Mouse (Mus musculus): Measurements from ENCODE around the gene 1700020D05Rik. TPM values are rescaled to one million over a fixed set of nuclear protein-coding genes. Genes with fewer than 3 reads are reported as not detected.

Gene 1700020D05Rik
- total RNA-seq, 2 experiments from 2014 or later: 1.7 TPM; not detected in 1

GRCm38 (mm10) chr19:5455568-5455967 is 48.0 kb downstream of the 1700020D05Rik start:
- no peak for ATAC-seq (replicated peaks; ENCODE audit: poor library complexity)

GRCm38 (mm10) chr19:5455037-5455436 is 48.5 kb downstream of the 1700020D05Rik start:
- ATAC-seq (replicated peaks; ENCODE audit: poor library complexity): no peak

Other genes starting within 250 kb of the 1700020D05Rik start
Only the 30 nearest of the 31 such genes appear.
- 14.8 and 16.2 TPM in 2 replicates for gene Pacs1, start 230.7 kb downstream of the 1700020D05Rik start, total RNA-seq (2015)
- gene Pacs1, start 230.7 kb downstream of the 1700020D05Rik start, total RNA-seq (2017): 5.1 and 7.1 TPM in 2 replicates
- 119 and 147 TPM in 2 replicates for gene Sf3b2, start 208.3 kb downstream of the 1700020D05Rik start, total RNA-seq (2015)
- gene Sf3b2, start 208.3 kb downstream of the 1700020D05Rik start, total RNA-seq (2017): 239 and 261 TPM in 2 replicates
- not detected in 2 replicates for gene Gal3st3, start 205.5 kb downstream of the 1700020D05Rik start, total RNA-seq (2015)
- not detected in 2 replicates for gene Gal3st3, start 205.5 kb downstream of the 1700020D05Rik start, total RNA-seq (2017)
- not detected in 2 replicates for gene Catsper1, start 168.0 kb downstream of the 1700020D05Rik start, total RNA-seq (2015)
- not detected in 2 replicates for gene Catsper1, start 168.0 kb downstream of the 1700020D05Rik start, total RNA-seq (2017)
- gene Cst6, start 154.2 kb downstream of the 1700020D05Rik start, total RNA-seq (2015): not detected in 2 replicates
- gene Cst6, start 154.2 kb downstream of the 1700020D05Rik start, total RNA-seq (2017): not detected in 2 replicates
- gene Eif1ad, start 137.0 kb downstream of the 1700020D05Rik start, total RNA-seq (2015): 48.9 and 54.7 TPM in 2 replicates
- 67.8 and 86.2 TPM in 2 replicates for gene Eif1ad, start 137.0 kb downstream of the 1700020D05Rik start, total RNA-seq (2017)
- gene Banf1, start 136.6 kb downstream of the 1700020D05Rik start, total RNA-seq (2015): 499 and 504 TPM in 2 replicates
- 66.7 and 68.5 TPM in 2 replicates for gene Banf1, start 136.6 kb downstream of the 1700020D05Rik start, total RNA-seq (2017)
- 65.3 and 65.9 TPM in 2 replicates for gene Sart1, start 115.1 kb downstream of the 1700020D05Rik start, total RNA-seq (2015)
- 83.8 and 105 TPM in 2 replicates for gene Sart1, start 115.1 kb downstream of the 1700020D05Rik start, total RNA-seq (2017)
- gene Tsga10ip, start 101.3 kb downstream of the 1700020D05Rik start, total RNA-seq (2015): not detected in 2 replicates
- gene Tsga10ip, start 101.3 kb downstream of the 1700020D05Rik start, total RNA-seq (2017): 0.34 TPM in 1 of 2 replicates, not detected in the other
- 120 and 142 TPM in 2 replicates for gene Drap1, start 78.8 kb downstream of the 1700020D05Rik start, total RNA-seq (2015)
- 105 and 109 TPM in 2 replicates for gene Drap1, start 78.8 kb downstream of the 1700020D05Rik start, total RNA-seq (2017)
- gene AI837181, start 78.6 kb downstream of the 1700020D05Rik start, total RNA-seq (2015): 18.4 and 18.6 TPM in 2 replicates
- gene AI837181, start 78.6 kb downstream of the 1700020D05Rik start, total RNA-seq (2017): 8.6 and 11.9 TPM in 2 replicates
- 0.47 and 0.98 TPM in 2 replicates for gene Fosl1, start 56.2 kb downstream of the 1700020D05Rik start, total RNA-seq (2015)
- 1.2 TPM in 1 of 2 replicates, not detected in the other for gene Fosl1, start 56.2 kb downstream of the 1700020D05Rik start, total RNA-seq (2017)
- 0.99 and 1.2 TPM in 2 replicates for gene Ccdc85b, start 45.9 kb downstream of the 1700020D05Rik start, total RNA-seq (2015)
- 2.5 and 3.0 TPM in 2 replicates for gene Ccdc85b, start 45.9 kb downstream of the 1700020D05Rik start, total RNA-seq (2017)
- 50.2 and 73.5 TPM in 2 replicates for gene Fibp, start 43.2 kb downstream of the 1700020D05Rik start, total RNA-seq (2015)
- gene Fibp, start 43.2 kb downstream of the 1700020D05Rik start, total RNA-seq (2017): 107 and 197 TPM in 2 replicates
- 0.47 and 0.83 TPM in 2 replicates for gene Ctsw, start 35.3 kb downstream of the 1700020D05Rik start, total RNA-seq (2015)
- 0.44 and 0.79 TPM in 2 replicates for gene Ctsw, start 35.3 kb downstream of the 1700020D05Rik start, total RNA-seq (2017)
- 0.54 TPM in 1 of 2 replicates, not detected in the other for gene Efemp2, start 29.8 kb downstream of the 1700020D05Rik start, total RNA-seq (2015)
- gene Efemp2, start 29.8 kb downstream of the 1700020D05Rik start, total RNA-seq (2017): not detected in 2 replicates
- gene Mus81, start 15.4 kb downstream of the 1700020D05Rik start, total RNA-seq (2015): 20.4 and 28.8 TPM in 2 replicates
- gene Mus81, start 15.4 kb downstream of the 1700020D05Rik start, total RNA-seq (2017): 10.3 and 11.6 TPM in 2 replicates
- gene Cfl1, start 13.3 kb downstream of the 1700020D05Rik start, total RNA-seq (2015): 1,737 and 1,793 TPM in 2 replicates
- 1,233 and 1,355 TPM in 2 replicates for gene Cfl1, start 13.3 kb downstream of the 1700020D05Rik start, total RNA-seq (2017)
- gene Snx32, start 6.8 kb upstream of the 1700020D05Rik start, total RNA-seq (2015): 0.73 and 2.8 TPM in 2 replicates
- 1.7 and 1.9 TPM in 2 replicates for gene Snx32, start 6.8 kb upstream of the 1700020D05Rik start, total RNA-seq (2017)
- gene Ovol1, start 56.9 kb upstream of the 1700020D05Rik start, total RNA-seq (2015): not detected in 2 replicates
- gene Ovol1, start 56.9 kb upstream of the 1700020D05Rik start, total RNA-seq (2017): not detected in 2 replicates
- 8.9 and 10.5 TPM in 2 replicates for gene Ap5b1, start 64.2 kb upstream of the 1700020D05Rik start, total RNA-seq (2015)
- 7.4 and 9.6 TPM in 2 replicates for gene Ap5b1, start 64.2 kb upstream of the 1700020D05Rik start, total RNA-seq (2017)
- 80.3 and 150 TPM in 2 replicates for gene Rnaseh2c, start 98.1 kb upstream of the 1700020D05Rik start, total RNA-seq (2015)
- gene Rnaseh2c, start 98.1 kb upstream of the 1700020D05Rik start, total RNA-seq (2017): 83.2 and 112 TPM in 2 replicates
- gene Kat5, start 106.5 kb upstream of the 1700020D05Rik start, total RNA-seq (2015): 35.1 and 40.2 TPM in 2 replicates
- gene Kat5, start 106.5 kb upstream of the 1700020D05Rik start, total RNA-seq (2017): 51.8 and 60.1 TPM in 2 replicates
- gene Rela, start 133.7 kb upstream of the 1700020D05Rik start, total RNA-seq (2015): 37.2 and 40.0 TPM in 2 replicates
- gene Rela, start 133.7 kb upstream of the 1700020D05Rik start, total RNA-seq (2017): 36.4 and 43.2 TPM in 2 replicates
- 16.4 and 24.2 TPM in 2 replicates for gene Sipa1, start 159.9 kb upstream of the 1700020D05Rik start, total RNA-seq (2015)
- 19.2 and 24.0 TPM in 2 replicates for gene Sipa1, start 159.9 kb upstream of the 1700020D05Rik start, total RNA-seq (2017)
- 13.0 and 16.1 TPM in 2 replicates for gene Map3k11, start 185.0 kb upstream of the 1700020D05Rik start, total RNA-seq (2015)
- 19.2 and 22.9 TPM in 2 replicates for gene Map3k11, start 185.0 kb upstream of the 1700020D05Rik start, total RNA-seq (2017)
- gene Pcnx3, start 185.1 kb upstream of the 1700020D05Rik start, total RNA-seq (2015): 21.6 and 24.5 TPM in 2 replicates
- gene Pcnx3, start 185.1 kb upstream of the 1700020D05Rik start, total RNA-seq (2017): 15.6 and 15.7 TPM in 2 replicates
- gene Kcnk7, start 200.6 kb upstream of the 1700020D05Rik start, total RNA-seq (2015): not detected in 2 replicates
- gene Kcnk7, start 200.6 kb upstream of the 1700020D05Rik start, total RNA-seq (2017): 0.14 TPM in 1 of 2 replicates, not detected in the other
- gene Ehbp1l1, start 222.5 kb upstream of the 1700020D05Rik start, total RNA-seq (2015): 7.9 and 8.1 TPM in 2 replicates
- gene Ehbp1l1, start 222.5 kb upstream of the 1700020D05Rik start, total RNA-seq (2017): 27.2 and 30.3 TPM in 2 replicates
- 40.5 and 42.3 TPM in 2 replicates for gene Fam89b, start 225.9 kb upstream of the 1700020D05Rik start, total RNA-seq (2015)
- gene Fam89b, start 225.9 kb upstream of the 1700020D05Rik start, total RNA-seq (2017): 20.3 and 22.9 TPM in 2 replicates

Data from megakaryocyte progenitor cell, adult 5-6 weeks (primary cell).